Mouse (Mus musculus) heart, postnatal 36 days (tissue): ENCODE results near the gene Slc29a3. TPM values are rescaled to one million over a fixed set of nuclear protein-coding genes. Genes with fewer than 3 reads are reported as not detected.
A peak's percentile ranks its signal among the peaks of the same experiment; 100 is the strongest.

Experiments used
- DNase-seq, 2 experiments: peaks; one replicate each; pipeline ENCODE4 v3.0.0; 2021 to 2022
- intact Hi-C: fragments of 180-260 bp; cut with DNase I; formaldehyde crosslinking; loops from one replicate; pipeline ENCODE4 v1.15.1; 2025
- total RNA-seq, 2 experiments: library from RNA; stranded (reverse); gene quantifications; 2 replicates each; pipeline ENCODE4 v1.2.3; 2021

Slc29a3 gene
- total RNA-seq, 2 experiments from 2014 or later, result 3.2 to 6.7 TPM

GRCm38 (mm10) chr10:60687011-60687776, 65.4 kb downstream of the Slc29a3 start:
- intact Hi-C loops, result loop anchor here (1.0 to 5.0 kb wide), 3 partner anchors 28 to 156 kb away; no protein-coding TSS in a partner anchor
- peak; percentile 71 to 73 for DNase-seq

DNA sequence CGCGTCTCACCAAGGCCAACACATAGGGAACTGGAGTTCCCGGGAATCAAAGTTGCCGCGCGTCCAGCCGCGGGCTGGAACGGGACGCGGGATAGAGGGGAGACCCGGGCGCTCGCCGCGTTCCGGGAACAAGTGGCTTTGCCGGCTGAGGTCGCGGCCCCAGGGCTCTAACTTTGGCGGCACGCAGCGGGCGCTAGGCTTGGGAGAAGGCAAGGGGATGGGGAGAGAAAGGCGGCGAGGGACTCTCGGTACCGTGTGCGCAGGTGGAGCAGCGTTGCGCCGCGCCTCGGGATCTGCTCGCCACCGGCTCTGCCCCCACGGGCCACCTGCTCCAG, 66.0 kb downstream of the Slc29a3 start:
- intact Hi-C loops, result loop anchor here (2.0 to 5.0 kb wide), 2 partner anchors 28 to 59 kb away; no protein-coding TSS in a partner anchor
- DNase-seq, result peak; percentile 6 to 17

GRCm38 (mm10) chr10:60685764-60686640, 66.6 kb downstream of the Slc29a3 start:
- intact Hi-C loops, result loop anchor here (2.0 to 5.0 kb wide), 2 partner anchors 27 to 59 kb away; no protein-coding TSS in a partner anchor
- DNase-seq, result no peak

- intact Hi-C loops, result no loop called here
Measured at GRCm38 (mm10) chr10:60678926-60679325, 73.7 kb downstream of the Slc29a3 start.

GRCm38 (mm10) chr10:60677319-60677718, 75.3 kb downstream of the Slc29a3 start:
- DNase-seq, result no peak
- intact Hi-C loops, result no loop called here

More at GRCm38 (mm10) chr10:60678926-60679325, 73.7 kb downstream of the Slc29a3 start:
- DNase-seq, result no peak

DNA sequence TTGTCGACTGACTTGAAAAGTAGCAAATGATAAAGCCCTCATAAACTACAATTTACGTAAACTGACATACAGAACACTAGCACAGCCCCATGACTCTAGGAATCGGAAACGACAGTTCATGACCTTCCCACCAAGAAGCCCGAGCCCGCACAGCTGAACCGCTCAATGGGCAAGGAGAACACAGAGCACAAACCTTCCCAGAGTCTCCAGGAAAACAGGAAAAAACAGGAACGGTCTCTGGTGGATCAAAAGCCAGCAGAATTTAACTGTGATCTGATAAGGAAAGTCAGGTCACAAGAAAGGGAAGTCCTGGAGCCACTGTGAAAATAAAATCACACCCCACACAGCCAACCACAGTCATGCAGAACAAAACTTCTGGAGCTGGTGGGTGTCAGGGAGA, 82.4 kb downstream of the Slc29a3 start:
- no peak for DNase-seq
- intact Hi-C loops, result no loop called here

GRCm38 (mm10) chr10:60668591-60668990, 84.0 kb downstream of the Slc29a3 start:
- intact Hi-C loops, result no loop called here
- DNase-seq, result no peak

Other genes starting within 250 kb of the Slc29a3 start
- 1 to 10 TPM; 5.5 to 7.0 TPM for gene Cdh23, start 56.3 kb downstream of the Slc29a3 start, total RNA-seq
- gene Unc5b, start 78.8 kb upstream of the Slc29a3 start, total RNA-seq, result 10 to 100 TPM; 14.5 to 14.7 TPM